Mouse (Mus musculus) testis, adult 2 months (tissue): ENCODE results near the gene Dgke.
"Not testable (repeated sequence)": the region's sequence is repeated elsewhere in the genome, so short reads cannot be mapped to it uniquely, and the experiment has no call there.

Experiments
- CTCF ChIP-seq: fragments of 200-500 bp; IDR thresholded peaks from 2 replicates; pipeline ENCODE4 v1.5.1; 2012; ENCODE audit warnings: low read depth, mild to moderate bottlenecking, inconsistent platforms, low read length, moderate library complexity; ENCODE audit not compliant: control insufficient read depth, insufficient read depth, insufficient replicate concordance
- POLR2A ChIP-seq: fragments of 200-500 bp; IDR thresholded peaks from 2 replicates; pipeline ENCODE4 v1.6.1; 2012; ENCODE audit warnings: low read depth, mild to moderate bottlenecking, inconsistent platforms, low read length, moderate library complexity; ENCODE audit not compliant: control insufficient read depth

DNA sequence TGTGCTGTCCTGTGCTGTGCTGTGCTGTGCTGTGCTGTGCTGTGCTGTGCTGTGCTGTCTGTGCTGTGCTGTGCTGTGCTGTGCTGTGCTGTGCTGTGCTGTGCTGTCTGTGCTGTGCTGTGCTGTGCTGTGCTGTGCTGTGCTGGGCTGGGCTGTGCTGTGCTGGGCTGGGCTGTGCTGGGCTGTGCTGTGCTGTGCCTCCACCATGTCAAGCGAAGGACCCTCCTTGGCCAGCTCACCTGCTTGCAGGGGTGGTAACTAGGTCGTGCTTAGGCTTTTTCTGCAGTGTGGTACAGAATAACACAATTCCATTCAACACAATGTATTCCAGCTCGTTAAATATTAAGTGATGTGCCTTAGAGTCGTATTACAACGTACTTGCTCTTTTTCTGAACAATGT, 15.3 kb upstream of the Dgke start:
- not testable (repeated sequence) for TF ChIP-seq CTCF, POLR2A
